Mouse (Mus musculus) embryonic facial prominence, embryonic 15.5 days (tissue): ENCODE results near the gene Socs3. TPM values are rescaled to one million over a fixed set of nuclear protein-coding genes. Genes with fewer than 3 reads are reported as not detected.

Experiments used
- ATAC-seq: fragments of 200-750 bp; cut with Nextera tagmentation; 2 replicates; pipeline ENCODE4 v1.8.0; 2017; ENCODE audit warnings: low read depth, moderate TSS enrichment; ENCODE audit not compliant: insufficient number of reproducible peaks, low FRiP score, low TSS enrichment
- H3K27ac ChIP-seq: fragments of 300-500 bp; sonication (generic); replicated peaks from 2 replicates; pipeline ENCODE4 v1.5.1; 2015; ENCODE audit warnings: mild to moderate bottlenecking, inconsistent platforms
- H3K27me3 ChIP-seq: fragments of 300-500 bp; sonication (generic); 2 replicates; pipeline ENCODE4 v1.6.1; 2015; ENCODE audit warnings: inconsistent platforms
- H3K36me3 ChIP-seq: fragments of 300-500 bp; sonication (generic); 2 replicates; pipeline ENCODE4 v1.6.1; 2015; ENCODE audit warnings: mild to moderate bottlenecking, inconsistent platforms
- H3K4me1 ChIP-seq: fragments of 300-500 bp; sonication (generic); 2 replicates; pipeline ENCODE4 v1.6.1; 2015; ENCODE audit warnings: inconsistent platforms
- H3K4me2 ChIP-seq: fragments of 300-500 bp; sonication (generic); replicated peaks from 2 replicates; pipeline ENCODE4 v1.6.1; 2015; ENCODE audit warnings: mild to moderate bottlenecking, inconsistent platforms
- H3K4me3 ChIP-seq: fragments of 300-500 bp; sonication (generic); replicated peaks from 2 replicates; pipeline ENCODE4 v1.5.1; 2015; ENCODE audit warnings: mild to moderate bottlenecking, inconsistent platforms
- H3K9ac ChIP-seq: fragments of 300-500 bp; sonication (generic); 2 replicates; pipeline ENCODE4 v1.6.1; 2015; ENCODE audit warnings: inconsistent platforms
- H3K9me3 ChIP-seq: fragments of 300-500 bp; sonication (generic); replicated peaks from 2 replicates; pipeline ENCODE4 v1.6.1; 2016; ENCODE audit warnings: inconsistent platforms
- WGBS: fragments of 180-500 bp; shearing (Covaris S2); methylation state at CpG from one replicate; pipeline ENCODE4 v1.1.7; 2015; 5-methylcytosine and 5-hydroxymethylcytosine counted together
- polyA plus RNA-seq: library from polyadenylated mRNA; unstranded; fragments of >200 nt; fragmentation: Nextera tagmentation; extraction: Ambion mirVana; gene quantifications from 2 replicates; pipeline ENCODE4 v1.2.1, GENCODE M21; 2015

Socs3 gene
- polyA plus RNA-seq, 1 experiment from 2014 or later, result 21.2 TPM

DNA sequence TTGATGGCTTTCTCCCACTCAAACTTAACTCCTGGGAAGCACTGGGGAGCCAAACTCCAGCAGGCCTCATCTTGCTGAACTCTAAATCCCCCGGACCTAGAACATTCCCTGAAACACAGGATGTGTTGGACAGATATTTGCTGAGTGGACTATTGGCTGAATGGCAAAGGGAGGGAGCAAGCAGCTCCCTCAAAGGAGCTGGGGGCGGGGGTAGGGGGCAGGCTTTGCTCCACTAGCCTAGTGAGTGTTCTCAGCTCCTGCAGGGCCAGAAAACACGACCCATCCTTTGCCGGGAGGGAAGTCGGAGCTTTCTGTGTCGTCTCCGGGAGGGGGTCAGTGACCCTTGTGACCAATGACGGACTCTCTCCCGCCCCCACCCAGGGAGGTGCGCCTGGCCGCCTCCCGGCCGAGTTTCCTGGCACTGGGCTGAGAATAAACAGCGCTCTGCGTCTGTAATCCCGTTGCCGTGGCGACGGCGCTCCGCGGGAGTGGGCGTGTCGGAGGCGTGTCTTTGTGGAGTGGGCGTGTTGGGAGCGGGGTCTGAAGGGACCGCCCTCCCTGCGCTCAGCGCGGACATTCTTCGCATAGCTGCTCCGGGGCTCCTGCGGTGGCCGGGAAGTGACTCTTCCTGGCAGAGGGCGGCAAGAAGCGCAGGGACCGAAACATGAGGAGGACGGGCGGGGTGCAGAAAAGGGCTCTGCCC, 6.6 kb downstream of the Socs3 start:
- WGBS, result under 1% methylated on average over 40 of the region's 40 CpGs
- Histone ChIP-seq H3K27ac (peak overlapping the region; percentile 94), H3K27me3 (0 out of 2 replicates have a peak, but pooled peaks cover 3% of the 10 kb centered on the region), H3K4me3 (peak overlapping the region; percentile 41), H3K9me3 (no peaks in the 10 kb centered on the region), H3K36me3 (0 out of 2 replicates have a peak, but pooled peaks cover 4% of the 10 kb centered on the region), H3K4me1 (peaks cover 78% of the 10 kb centered on the region), H3K9ac (0 out of 2 replicates have a peak overlapping the region, but pooled peaks have one; percentile 4), H3K4me2 (peak overlapping the region; percentile 80)
- peak; percentile 91 for ATAC-seq

GRCm38 (mm10) chr11:117962228-117963067, 7.4 kb downstream of the Socs3 start:
- ATAC-seq, result peak; percentile 9; the same call in 1 of the 2 replicates
- no peak overlapping the region for H3K9ac ChIP-seq
- H3K4me2 ChIP-seq, result peak overlapping the region; percentile 80
- H3K4me3 ChIP-seq, result no peak overlapping the region; the same call in 1 of the 2 replicates
- peaks cover 72% of the 10 kb centered on the region for H3K4me1 ChIP-seq
- WGBS, result 30% methylated on average over 10 of the region's 10 CpGs
- H3K27me3 ChIP-seq, result 0 out of 2 replicates have a peak, but pooled peaks cover 2% of the 10 kb centered on the region
- H3K36me3 ChIP-seq, result 0 out of 2 replicates have a peak, but pooled peaks cover 4% of the 10 kb centered on the region
- H3K9me3 ChIP-seq, result no peaks in the 10 kb centered on the region
- peak overlapping the region; percentile 94 for H3K27ac ChIP-seq

DNA sequence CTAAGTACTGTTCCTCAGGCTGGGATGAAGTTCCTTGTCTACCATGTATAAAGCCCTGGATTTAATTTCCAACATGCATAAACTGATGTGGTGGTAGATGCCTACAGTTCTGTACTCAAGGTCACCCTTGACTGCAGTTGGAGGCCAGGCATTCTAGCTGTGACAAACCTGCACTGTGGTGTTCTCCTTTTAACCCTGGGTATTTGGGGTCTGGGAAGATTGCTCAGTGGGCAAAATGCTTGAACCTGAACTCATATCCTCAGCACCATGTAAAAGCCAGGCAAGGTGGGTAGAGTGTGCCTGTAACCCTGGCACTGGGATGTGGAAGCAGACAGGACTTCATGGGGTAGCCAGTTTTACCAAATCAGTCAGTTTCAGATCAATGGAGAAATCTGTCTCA, 9.2 kb downstream of the Socs3 start:
- Histone ChIP-seq H3K27ac (no peak overlapping the region), H3K4me2 (no peak overlapping the region), H3K4me3 (no peak overlapping the region), H3K27me3 (no peaks in the 10 kb centered on the region), H3K4me1 (peaks cover 54% of the 10 kb centered on the region), H3K9ac (no peak overlapping the region), H3K36me3 (0 out of 2 replicates have a peak, but pooled peaks cover 2% of the 10 kb centered on the region), H3K9me3 (no peaks in the 10 kb centered on the region)
- ATAC-seq, result no peak

DNA sequence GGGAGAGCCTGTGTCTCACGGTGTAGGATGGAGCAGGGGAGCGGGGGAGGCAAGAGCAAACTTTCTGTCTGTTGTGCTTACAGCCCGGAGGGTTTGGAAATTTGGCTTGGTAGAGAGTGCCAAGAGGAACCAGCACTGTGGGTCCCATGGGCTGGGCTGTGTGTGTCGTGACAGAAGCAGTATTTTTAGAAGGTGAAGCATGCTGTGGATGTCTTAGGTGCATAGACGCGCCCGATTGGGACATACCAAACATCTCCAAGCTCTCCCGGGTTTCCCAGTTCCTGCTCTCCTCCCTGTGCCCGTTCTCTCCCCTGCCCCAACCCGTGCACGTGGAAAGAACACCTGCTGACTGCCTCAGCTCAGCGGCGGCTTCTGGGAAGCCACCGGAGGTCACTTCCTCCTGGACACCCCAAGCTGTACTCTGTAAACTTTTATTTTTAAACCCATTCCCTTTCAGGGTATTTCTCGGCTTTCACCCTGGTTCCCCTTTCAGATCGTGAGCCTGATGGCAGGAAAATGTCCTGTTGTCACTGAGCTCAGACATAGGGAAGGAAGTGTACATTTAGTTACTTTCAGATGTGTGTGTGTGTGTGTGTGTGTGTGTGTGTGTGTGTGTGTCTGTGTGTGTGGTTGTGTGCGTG, 10.0 kb downstream of the Socs3 start:
- H3K4me3 ChIP-seq, result no peak overlapping the region
- 42% methylated on average over 17 of the region's 17 CpGs for WGBS
- no peaks in the 10 kb centered on the region for H3K27me3 ChIP-seq
- H3K9ac ChIP-seq, result no peak overlapping the region
- no peaks in the 10 kb centered on the region for H3K36me3 ChIP-seq
- no peaks in the 10 kb centered on the region for H3K9me3 ChIP-seq
- no peak for ATAC-seq
- H3K4me2 ChIP-seq, result no peak overlapping the region
- no peak overlapping the region for H3K27ac ChIP-seq
- peaks cover 50% of the 10 kb centered on the region for H3K4me1 ChIP-seq

DNA sequence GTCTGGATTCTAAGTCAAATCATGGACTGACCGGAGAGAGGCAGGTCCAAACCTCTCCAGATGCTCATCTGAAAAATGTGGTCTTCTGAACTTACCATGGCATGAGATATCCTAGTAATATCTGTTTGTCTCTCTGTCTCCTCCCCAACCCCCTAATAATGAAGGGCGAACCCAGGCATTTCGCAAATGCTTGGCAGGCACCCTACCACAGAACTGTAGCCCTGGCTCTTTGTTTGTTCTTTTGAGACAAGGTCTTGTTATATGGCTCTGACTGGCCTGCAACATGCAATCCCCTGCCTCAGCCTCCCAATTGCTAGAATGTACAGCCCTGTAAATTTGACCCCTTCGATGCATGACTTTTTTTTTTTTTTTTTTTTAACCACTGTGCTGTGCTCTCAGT, 10.7 kb downstream of the Socs3 start:
- Histone ChIP-seq H3K9ac (no peak overlapping the region), H3K4me1 (peaks cover 50% of the 10 kb centered on the region), H3K4me2 (no peak overlapping the region), H3K36me3 (no peaks in the 10 kb centered on the region), H3K27ac (no peak overlapping the region), H3K4me3 (no peak overlapping the region), H3K27me3 (no peaks in the 10 kb centered on the region), H3K9me3 (no peaks in the 10 kb centered on the region)
- no peak for ATAC-seq
- WGBS, result 88% methylated on average over 4 of the region's 4 CpGs

GRCm38 (mm10) chr11:117958197-117958596, 11.7 kb downstream of the Socs3 start:
- no peak overlapping the region for H3K4me3 ChIP-seq
- no peaks in the 10 kb centered on the region for H3K9me3 ChIP-seq
- peaks cover 42% of the 10 kb centered on the region for H3K4me1 ChIP-seq
- no peak overlapping the region for H3K4me2 ChIP-seq
- H3K9ac ChIP-seq, result no peak overlapping the region
- WGBS, result 33% methylated on average over 7 of the region's 7 CpGs
- no peak overlapping the region for H3K27ac ChIP-seq
- no peaks in the 10 kb centered on the region for H3K36me3 ChIP-seq
- ATAC-seq, result no peak
- H3K27me3 ChIP-seq, result no peaks in the 10 kb centered on the region

- Histone ChIP-seq H3K27me3 (0 out of 2 replicates have a peak, but pooled peaks cover 4% of the 10 kb centered on the region), H3K4me3 (no peak overlapping the region), H3K4me2 (no peak overlapping the region), H3K36me3 (no peaks in the 10 kb centered on the region), H3K9me3 (no peaks in the 10 kb centered on the region), H3K4me1 (peaks cover 36% of the 10 kb centered on the region), H3K9ac (no peak overlapping the region), H3K27ac (no peak overlapping the region)
- 62% methylated on average over 13 of the region's 13 CpGs for WGBS
- no peak for ATAC-seq
Measured at GRCm38 (mm10) chr11:117955621-117956020, 14.2 kb downstream of the Socs3 start.

GRCm38 (mm10) chr11:117954819-117955218, 15.0 kb downstream of the Socs3 start:
- ATAC-seq, result no peak
- H3K27me3 ChIP-seq, result 0 out of 2 replicates have a peak, but pooled peaks cover 4% of the 10 kb centered on the region
- no peaks in the 10 kb centered on the region for H3K36me3 ChIP-seq
- peak overlapping the region; percentile 36; the same call in 1 of the 2 replicates for H3K27ac ChIP-seq
- WGBS, result 71% methylated on average over 9 of the region's 9 CpGs
- H3K9me3 ChIP-seq, result no peaks in the 10 kb centered on the region
- H3K4me2 ChIP-seq, result no peak overlapping the region
- peaks cover 38% of the 10 kb centered on the region for H3K4me1 ChIP-seq
- H3K9ac ChIP-seq, result no peak overlapping the region
- H3K4me3 ChIP-seq, result no peak overlapping the region

DNA sequence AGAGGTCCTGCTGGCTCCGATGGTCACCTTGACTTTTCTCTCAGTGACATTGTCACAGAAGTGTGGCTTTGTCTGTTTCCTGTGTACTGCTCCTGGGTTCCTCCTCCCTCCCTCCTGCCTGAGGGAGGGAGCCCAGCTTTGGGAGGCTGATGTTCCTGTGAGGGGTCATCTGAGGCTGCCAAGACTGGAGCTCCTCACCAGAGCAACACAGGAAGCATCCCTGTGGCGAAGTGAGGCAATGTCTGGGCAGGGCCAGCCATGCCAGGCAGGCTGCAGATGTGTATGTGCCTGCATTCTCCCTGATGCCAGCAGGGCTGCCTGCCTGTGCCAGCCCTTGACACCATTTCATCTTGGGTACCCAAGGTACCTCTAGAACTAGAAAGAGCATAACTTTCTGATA, 15.8 kb downstream of the Socs3 start:
- Histone ChIP-seq H3K4me1 (peaks cover 41% of the 10 kb centered on the region), H3K27ac (peak overlapping the region; percentile 36)
- WGBS, result 52% methylated on average over 2 of the region's 2 CpGs

GRCm38 (mm10) chr11:117952174-117952933, 17.5 kb downstream of the Socs3 start:
- H3K36me3 ChIP-seq, result no peaks in the 10 kb centered on the region
- WGBS, result 63% methylated on average over 9 of the region's 9 CpGs
- no peak overlapping the region for H3K27ac ChIP-seq
- ATAC-seq, result no peak
- H3K4me3 ChIP-seq, result no peak overlapping the region
- 0 out of 2 replicates have a peak, but pooled peaks cover 4% of the 10 kb centered on the region for H3K27me3 ChIP-seq
- no peak overlapping the region for H3K4me2 ChIP-seq
- H3K9me3 ChIP-seq, result no peaks in the 10 kb centered on the region
- peaks cover 34% of the 10 kb centered on the region for H3K4me1 ChIP-seq
- H3K9ac ChIP-seq, result no peak overlapping the region

More for the DNA sequence above, 15.8 kb downstream of the Socs3 start:
- H3K4me2 ChIP-seq, result no peak overlapping the region
- 0 out of 2 replicates have a peak, but pooled peaks cover 4% of the 10 kb centered on the region for H3K27me3 ChIP-seq
- no peak overlapping the region for H3K4me3 ChIP-seq
- no peak overlapping the region for H3K9ac ChIP-seq
- no peak for ATAC-seq
- H3K9me3 ChIP-seq, result no peaks in the 10 kb centered on the region
- H3K36me3 ChIP-seq, result no peaks in the 10 kb centered on the region
